Mouse (Mus musculus): ENCODE measurements around the gene Ak2.

- TF ChIP-seq CTCF (IDR thresholded peaks at IDR 0.05; ENCODE audit: low read depth), result peak; percentile 54
- TF ChIP-seq EP300 (optimal IDR thresholded peaks at IDR 0.05), result no peak
Measured at GRCm38 (mm10) chr4:128942346-128942745, 49.4 kb upstream of the Ak2 start.

Data from stomach, postnatal 0 days (tissue).